Mouse (Mus musculus) liver, adult 2 months (tissue): ENCODE data around the gene Rad51b. TPM values are rescaled to one million over a fixed set of nuclear protein-coding genes. Genes with fewer than 3 reads are reported as not detected.

Experiments used
- DNase-seq: peaks from one replicate; pipeline ENCODE4 v3.0.0-alpha.2; 2011; ENCODE audit warnings: low read depth, low spot score; ENCODE audit errors: extremely low read depth
- H3K27ac ChIP-seq: fragments of 200-500 bp; replicated peaks from 2 replicates; pipeline ENCODE4 v1.5.1; 2012; ENCODE audit warnings: low read depth, mild to moderate bottlenecking, control low read depth, inconsistent platforms, low read length; ENCODE audit not compliant: insufficient read depth
- H3K27me3 ChIP-seq: fragments of 200-500 bp; 2 replicates; pipeline ENCODE4 v1.6.1; 2012; ENCODE audit warnings: mild to moderate bottlenecking, moderate library complexity, low read length, inconsistent platforms; ENCODE audit not compliant: control insufficient read depth, insufficient read depth
- H3K36me3 ChIP-seq: fragments of 200-500 bp; 2 replicates; pipeline ENCODE4 v1.6.1; 2012; ENCODE audit warnings: low read length, inconsistent platforms; ENCODE audit not compliant: control insufficient read depth, insufficient read depth
- H3K4me1 ChIP-seq: fragments of 200-500 bp; 2 replicates; pipeline ENCODE4 v1.6.1; 2011; ENCODE audit warnings: low read length; ENCODE audit not compliant: control insufficient read depth, insufficient read depth
- H3K4me3 ChIP-seq: fragments of 200-500 bp; 2 replicates; pipeline ENCODE4 v1.5.1; 2011; ENCODE audit warnings: low read depth, mild to moderate bottlenecking, control low read depth, low read length, moderate library complexity; ENCODE audit not compliant: insufficient read depth
- H3K79me2 ChIP-seq: fragments of 200-500 bp; 2 replicates; pipeline ENCODE4 v1.6.1; 2012; ENCODE audit warnings: inconsistent platforms, mild to moderate bottlenecking, low read length, moderate library complexity; ENCODE audit not compliant: control insufficient read depth, insufficient read depth
- H3K9ac ChIP-seq: fragments of 200-500 bp; 2 replicates; pipeline ENCODE4 v1.6.1; 2012; ENCODE audit warnings: low read depth, mild to moderate bottlenecking, control low read depth, inconsistent platforms, low read length
- CTCF ChIP-seq: fragments of 200-500 bp; IDR thresholded peaks from 2 replicates; pipeline ENCODE4 v1.5.1; 2011; ENCODE audit warnings: low read depth, low read length, control low read depth
- POLR2A ChIP-seq: fragments of 200-500 bp; IDR thresholded peaks from 2 replicates; pipeline ENCODE4 v1.6.1; 2011; ENCODE audit warnings: low read length, control low read depth; ENCODE audit not compliant: insufficient read depth; ENCODE audit errors: extremely low read depth
- WGBS: fragments of 180-500 bp; shearing (Covaris S2); methylation state at CpG from one replicate; pipeline ENCODE4 v1.1.7; 2018; 5-methylcytosine and 5-hydroxymethylcytosine counted together
- polyA plus RNA-seq: library from polyadenylated mRNA; depleted of rRNA; stranded (reverse); fragments of >200 nt; gene quantifications from 2 replicates; pipeline ENCODE4 v1.2.3, GENCODE M21; 2012
- total RNA-seq: library from RNA; depleted of rRNA; stranded (reverse); fragments of >200 nt; gene quantifications from 2 replicates; pipeline ENCODE4 v1.2.3, GENCODE M21; 2014

Rad51b gene
- total and polyA plus RNA-seq, 2 experiments = 0.55 to 1.7 TPM

- H3K27ac ChIP-seq = no peak overlapping the region
- TF ChIP-seq POLR2A (no peak), CTCF (no peak)
- DNase-seq = no peak
- no peaks in the 10 kb centered on the region for H3K36me3 ChIP-seq
- H3K4me3 ChIP-seq = no peak overlapping the region
- no peak overlapping the region for H3K9ac ChIP-seq
- 72% methylated on average over 7 of the region's 7 CpGs for WGBS
- H3K4me1 ChIP-seq = peaks cover 4% of the 10 kb centered on the region; the same call in 1 of the 2 replicates
- no peaks in the 10 kb centered on the region for H3K79me2 ChIP-seq
- H3K27me3 ChIP-seq = no peaks in the 10 kb centered on the region
Observed at GRCm38 (mm10) chr12:79369512-79370165, 72.6 kb downstream of the Rad51b start.

GRCm38 (mm10) chr12:79372697-79373096 is 75.6 kb downstream of the Rad51b start:
- no peaks in the 10 kb centered on the region for H3K36me3 ChIP-seq
- TF ChIP-seq CTCF (no peak), POLR2A (no peak)
- WGBS = 19% methylated on average over 5 of the region's 5 CpGs
- no peaks in the 10 kb centered on the region for H3K27me3 ChIP-seq
- DNase-seq = peak; percentile 66
- no peak overlapping the region for H3K27ac ChIP-seq
- H3K4me1 ChIP-seq = peaks cover 4% of the 10 kb centered on the region; the same call in 1 of the 2 replicates
- H3K79me2 ChIP-seq = no peaks in the 10 kb centered on the region
- no peak overlapping the region for H3K9ac ChIP-seq
- no peak overlapping the region for H3K4me3 ChIP-seq

- no peaks in the 10 kb centered on the region for H3K27me3 ChIP-seq
- no peak for DNase-seq
- TF ChIP-seq POLR2A (no peak), CTCF (no peak)
- no peaks in the 10 kb centered on the region for H3K79me2 ChIP-seq
- 96% methylated on average over 1 of the region's 1 CpGs for WGBS
- no peaks in the 10 kb centered on the region for H3K36me3 ChIP-seq
- H3K27ac ChIP-seq = no peak overlapping the region
- no peak overlapping the region for H3K4me3 ChIP-seq
- no peak overlapping the region for H3K9ac ChIP-seq
- H3K4me1 ChIP-seq = peaks cover 2% of the 10 kb centered on the region; the same call in 1 of the 2 replicates
Observed at GRCm38 (mm10) chr12:79377378-79377777, 80.3 kb downstream of the Rad51b start.

GRCm38 (mm10) chr12:79377861-79378260 is 80.8 kb downstream of the Rad51b start:
- Histone ChIP-seq H3K27me3 (no peaks in the 10 kb centered on the region), H3K4me3 (no peak overlapping the region), H3K9ac (no peak overlapping the region), H3K36me3 (no peaks in the 10 kb centered on the region), H3K79me2 (no peaks in the 10 kb centered on the region), H3K27ac (no peak overlapping the region), H3K4me1 (peaks cover 2% of the 10 kb centered on the region; the same call in 1 of the 2 replicates)
- WGBS = 84% methylated on average over 4 of the region's 4 CpGs
- no peak for DNase-seq
- no peak for TF ChIP-seq POLR2A
- no peak for TF ChIP-seq CTCF

GRCm38 (mm10) chr12:79380190-79380589 is 83.1 kb downstream of the Rad51b start:
- TF ChIP-seq CTCF (no peak), POLR2A (no peak)
- no peak overlapping the region for H3K27ac ChIP-seq
- H3K4me3 ChIP-seq = no peak overlapping the region
- no peak for DNase-seq
- no peaks in the 10 kb centered on the region for H3K36me3 ChIP-seq
- no peaks in the 10 kb centered on the region for H3K79me2 ChIP-seq
- no peaks in the 10 kb centered on the region for H3K27me3 ChIP-seq
- H3K9ac ChIP-seq = no peak overlapping the region
- 95% methylated on average over 1 of the region's 1 CpGs for WGBS
- H3K4me1 ChIP-seq = no peaks in the 10 kb centered on the region

- Histone ChIP-seq H3K4me1 (no peaks in the 10 kb centered on the region), H3K36me3 (no peaks in the 10 kb centered on the region), H3K27me3 (no peaks in the 10 kb centered on the region), H3K79me2 (no peaks in the 10 kb centered on the region), H3K27ac (no peak overlapping the region), H3K4me3 (no peak overlapping the region), H3K9ac (no peak overlapping the region)
- TF ChIP-seq POLR2A = no peak
- TF ChIP-seq CTCF = no peak
- WGBS = 89% methylated on average over 3 of the region's 3 CpGs
- no peak for DNase-seq
Observed at GRCm38 (mm10) chr12:79381489-79381888, 84.4 kb downstream of the Rad51b start.
